Mouse (Mus musculus) kidney, embryonic 14.5 days (tissue): ENCODE results near the gene Pikfyve. TPM values are rescaled to one million over a fixed set of nuclear protein-coding genes. Genes with fewer than 3 reads are reported as not detected.

ENCODE experiments used
- ATAC-seq: fragments of 200-750 bp; cut with Nextera tagmentation; 2 replicates; pipeline ENCODE4 v1.8.0; 2017; ENCODE audit warnings: moderate number of reproducible peaks, mild to moderate bottlenecking, moderate TSS enrichment, moderate library complexity; ENCODE audit not compliant: low FRiP score, low TSS enrichment
- H3K27ac ChIP-seq: fragments of 300-500 bp; sonication (generic); 2 replicates; pipeline ENCODE4 v1.5.1; 2014; ENCODE audit warnings: low read depth, mild to moderate bottlenecking, low read length, moderate library complexity, mixed read lengths
- H3K27me3 ChIP-seq: fragments of 300-500 bp; sonication (generic); 2 replicates; pipeline ENCODE4 v1.6.1; 2014; ENCODE audit warnings: mild to moderate bottlenecking, low read length; ENCODE audit not compliant: control insufficient read depth, insufficient read depth
- H3K36me3 ChIP-seq: fragments of 300-500 bp; sonication (generic); 2 replicates; pipeline ENCODE4 v1.6.1; 2014; ENCODE audit warnings: low read length, mixed read lengths; ENCODE audit not compliant: control insufficient read depth, insufficient read depth
- H3K4me1 ChIP-seq: fragments of 300-500 bp; sonication (generic); 2 replicates; pipeline ENCODE4 v1.6.1; 2014; ENCODE audit warnings: low read length, mixed read lengths; ENCODE audit not compliant: control insufficient read depth, insufficient read depth
- H3K4me2 ChIP-seq: fragments of 300-500 bp; sonication (generic); replicated peaks from 2 replicates; pipeline ENCODE4 v1.6.1; 2014; ENCODE audit warnings: low read depth, mild to moderate bottlenecking, low read length
- H3K4me3 ChIP-seq: fragments of 300-500 bp; sonication (generic); 2 replicates; pipeline ENCODE4 v1.5.1; 2014; ENCODE audit warnings: mild to moderate bottlenecking, low read length
- H3K9ac ChIP-seq: fragments of 300-500 bp; sonication (generic); 2 replicates; pipeline ENCODE4 v1.6.1; 2014; ENCODE audit warnings: low read depth, mild to moderate bottlenecking, low read length, moderate library complexity
- H3K9me3 ChIP-seq: fragments of 300-500 bp; sonication (generic); 2 replicates; pipeline ENCODE4 v1.6.1; 2016; ENCODE audit warnings: low read length; ENCODE audit not compliant: control insufficient read depth
- WGBS: fragments of 180-500 bp; shearing (Covaris S2); extraction: QIAGEN DNeasy Blood & Tissue Kit; methylation state at CpG from one replicate; pipeline ENCODE4 v1.1.7; 2014; 5-methylcytosine and 5-hydroxymethylcytosine counted together
- polyA plus RNA-seq: library from polyadenylated mRNA; unstranded; fragments of >200 nt; fragmentation: Nextera tagmentation; extraction: Ambion mirVana; gene quantifications from 2 replicates; pipeline ENCODE4 v1.2.1, GENCODE M21; 2014

The Pikfyve gene
- polyA plus RNA-seq, 1 experiment from 2014 or later = 22.1 TPM

- Histone ChIP-seq H3K9ac (no peak overlapping the region), H3K27ac (no peak overlapping the region), H3K36me3 (no peaks in the 10 kb centered on the region), H3K27me3 (peaks cover 8% of the 10 kb centered on the region), H3K9me3 (no peaks in the 10 kb centered on the region), H3K4me3 (no peak overlapping the region), H3K4me1 (no peaks in the 10 kb centered on the region), H3K4me2 (no peak overlapping the region)
- 69% methylated on average over 2 of the region's 2 CpGs for WGBS
- no peak for ATAC-seq
Observed at GRCm38 (mm10) chr1:65312896-65313295, 126.4 kb downstream of the Pikfyve start.

GRCm38 (mm10) chr1:65314054-65315021 lies 127.9 kb downstream of the Pikfyve start:
- Histone ChIP-seq H3K4me3 (no peak overlapping the region), H3K27me3 (peaks cover 8% of the 10 kb centered on the region), H3K4me2 (no peak overlapping the region), H3K9ac (no peak overlapping the region), H3K9me3 (no peaks in the 10 kb centered on the region), H3K36me3 (no peaks in the 10 kb centered on the region), H3K27ac (no peak overlapping the region), H3K4me1 (no peaks in the 10 kb centered on the region)
- 68% methylated on average over 13 of the region's 13 CpGs for WGBS
- ATAC-seq = no peak

- Histone ChIP-seq H3K4me3 (no peak overlapping the region), H3K27me3 (peaks cover 8% of the 10 kb centered on the region), H3K4me2 (no peak overlapping the region), H3K9me3 (no peaks in the 10 kb centered on the region), H3K36me3 (no peaks in the 10 kb centered on the region), H3K27ac (no peak overlapping the region), H3K9ac (no peak overlapping the region), H3K4me1 (no peaks in the 10 kb centered on the region)
- WGBS = 88% methylated on average over 8 of the region's 8 CpGs
- no peak for ATAC-seq
Observed at GRCm38 (mm10) chr1:65315022-65315407, 128.5 kb downstream of the Pikfyve start.

Other genes with a start within 250 kb of the Pikfyve start
- 5.9 and 7.0 TPM in 2 replicates for gene Plekhm3, start 229.9 kb upstream of the Pikfyve start, polyA plus RNA-seq
- gene Akr1cl, start 153.9 kb upstream of the Pikfyve start, polyA plus RNA-seq = not detected in 2 replicates
- gene Cryge, start 135.5 kb upstream of the Pikfyve start, polyA plus RNA-seq = not detected in 2 replicates
- gene Crygd, start 123.2 kb upstream of the Pikfyve start, polyA plus RNA-seq = not detected in 2 replicates
- not detected in 2 replicates for gene Crygc, start 113.0 kb upstream of the Pikfyve start, polyA plus RNA-seq
- gene Crygb, start 104.4 kb upstream of the Pikfyve start, polyA plus RNA-seq = not detected in 2 replicates
- not detected in 2 replicates for gene Cryga, start 83.3 kb upstream of the Pikfyve start, polyA plus RNA-seq
- gene Gm28845, start 67.1 kb upstream of the Pikfyve start, polyA plus RNA-seq = not detected in 2 replicates
- gene D630023F18Rik, start 63.5 kb upstream of the Pikfyve start, polyA plus RNA-seq = 0.36 and 1.1 TPM in 2 replicates
- gene Idh1, start 183 bp upstream of the Pikfyve start, polyA plus RNA-seq = 123 and 182 TPM in 2 replicates
- gene Pth2r, start 95.4 kb downstream of the Pikfyve start, polyA plus RNA-seq = not detected in 2 replicates